Mouse (Mus musculus): ENCODE results near the gene Vmn2r84. TPM values are rescaled to one million over a fixed set of nuclear protein-coding genes. Genes with fewer than 3 reads are reported as not detected.
"Not testable (repeated sequence)": the region's sequence is repeated elsewhere in the genome, so short reads cannot be mapped to it uniquely, and the experiment has no call there.

The Vmn2r84 gene
- total RNA-seq, 1 experiment, result 0.04 TPM

DNA sequence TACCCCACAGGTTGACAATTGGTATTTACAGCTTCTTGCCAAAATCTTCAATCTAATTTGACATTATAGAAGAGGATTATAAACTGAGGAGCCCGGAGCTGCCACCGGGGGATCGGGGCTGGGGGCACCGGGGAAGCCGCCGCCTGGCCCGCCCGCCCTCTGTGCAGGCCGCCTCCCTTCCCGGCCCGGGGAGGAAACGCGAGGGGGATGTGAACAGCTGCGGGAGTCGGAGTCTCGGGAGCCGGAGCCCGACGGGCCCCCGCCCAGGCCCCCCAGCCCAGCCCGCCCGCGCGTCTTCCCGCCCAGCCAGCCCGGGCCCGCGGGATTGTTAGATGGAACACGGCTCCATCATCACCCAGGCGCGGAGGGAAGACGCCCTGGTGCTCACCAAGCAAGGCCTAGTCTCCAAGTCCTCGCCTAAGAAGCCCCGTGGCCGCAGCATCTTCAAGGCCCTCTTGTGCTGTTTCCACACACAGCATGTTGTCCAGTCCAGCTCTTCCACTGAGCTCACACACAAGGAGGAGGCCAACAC is 18.1 kb upstream of the Vmn2r84 start:
- H3K4me3 ChIP-seq (ENCODE audit: insufficient read depth in 1 of 2, low read depth in 1 of 2, low read length in 2 of 2, poor library complexity in 1 of 2, severe bottlenecking in 1 of 2), result peak overlapping the region; percentile 39 to 53; a peak in 3 of 4 replicates
- H3K27ac ChIP-seq (ENCODE audit: insufficient read depth, low read depth, low read length, poor library complexity, severe bottlenecking); DNase-seq (ENCODE audit: low read depth, low spot score); H3K36me3 ChIP-seq (ENCODE audit: control insufficient read depth, insufficient read depth, low read length, poor library complexity, severe bottlenecking); H3K9me3 ChIP-seq (ENCODE audit: control insufficient read depth, insufficient read depth, low read depth, low read length); H3K9ac ChIP-seq (ENCODE audit: insufficient read depth, low read depth, low read length, poor library complexity, severe bottlenecking); in situ Hi-C loops (cut with MboI; ENCODE audit: low sequenced_read_pairs in 2 of 2, unreplicated experiment in 2 of 2); H3K4me1 ChIP-seq (ENCODE audit: control insufficient read depth in 2 of 2, insufficient read depth in 2 of 2, low read length in 2 of 2, poor library complexity in 1 of 2): not testable (repeated sequence)

DNA sequence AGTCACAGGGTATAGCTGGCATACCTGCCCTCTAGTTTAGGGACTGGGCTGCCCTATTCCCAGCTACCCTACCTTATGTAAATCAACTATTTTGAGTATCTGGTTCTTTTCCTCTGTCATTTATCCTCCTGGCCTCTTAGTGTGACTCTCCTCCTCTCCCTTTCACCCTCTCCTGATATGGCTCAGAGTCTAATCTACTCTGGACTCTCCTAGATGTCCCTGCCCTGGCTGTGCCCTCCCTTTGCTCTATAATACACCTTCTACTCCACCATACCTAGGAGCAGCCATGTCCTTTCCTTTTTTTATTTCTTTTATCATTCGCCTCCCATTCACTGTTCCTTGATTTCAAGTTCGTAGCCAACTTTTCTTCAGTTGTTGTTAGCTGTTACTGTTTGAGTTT is 19.0 kb downstream of the Vmn2r84 start:
- H3K27ac ChIP-seq (ENCODE audit: insufficient read depth, low read depth, low read length, poor library complexity, severe bottlenecking), result no peak overlapping the region
- in situ Hi-C loops (cut with MboI; ENCODE audit: low sequenced_read_pairs in 2 of 2, unreplicated experiment in 2 of 2), result no loop called here
- H3K36me3 ChIP-seq (ENCODE audit: control insufficient read depth, insufficient read depth, low read length, poor library complexity, severe bottlenecking), result no peaks in the 10 kb centered on the region
- no peaks in the 10 kb centered on the region for H3K4me1 ChIP-seq (ENCODE audit: control insufficient read depth in 2 of 2, insufficient read depth in 2 of 2, low read length in 2 of 2, poor library complexity in 1 of 2)
- no peaks in the 10 kb centered on the region for H3K9me3 ChIP-seq (ENCODE audit: control insufficient read depth, insufficient read depth, low read depth, low read length)
- no peak overlapping the region for H3K4me3 ChIP-seq (ENCODE audit: insufficient read depth in 1 of 2, low read depth in 1 of 2, low read length in 2 of 2, poor library complexity in 1 of 2, severe bottlenecking in 1 of 2)
- no peak for DNase-seq (ENCODE audit: low read depth, low spot score)
- TF ChIP-seq HCFC1 (IDR thresholded peaks at IDR 0.05; ENCODE audit: borderline replicate concordance, insufficient read depth, low read length) (no peak), ZC3H11A (IDR thresholded peaks at IDR 0.05; ENCODE audit: borderline replicate concordance, low read depth, low read length) (no peak), ZNF384 (IDR thresholded peaks at IDR 0.05; ENCODE audit: low read depth, low read length) (no peak), CHD2 (IDR thresholded peaks at IDR 0.05; ENCODE audit: low read depth, low read length) (no peak), MAFK (IDR thresholded peaks at IDR 0.05; ENCODE audit: insufficient read depth, low read depth, low read length) (no peak)
- no peak overlapping the region for H3K9ac ChIP-seq (ENCODE audit: insufficient read depth, low read depth, low read length, poor library complexity, severe bottlenecking)

DNA sequence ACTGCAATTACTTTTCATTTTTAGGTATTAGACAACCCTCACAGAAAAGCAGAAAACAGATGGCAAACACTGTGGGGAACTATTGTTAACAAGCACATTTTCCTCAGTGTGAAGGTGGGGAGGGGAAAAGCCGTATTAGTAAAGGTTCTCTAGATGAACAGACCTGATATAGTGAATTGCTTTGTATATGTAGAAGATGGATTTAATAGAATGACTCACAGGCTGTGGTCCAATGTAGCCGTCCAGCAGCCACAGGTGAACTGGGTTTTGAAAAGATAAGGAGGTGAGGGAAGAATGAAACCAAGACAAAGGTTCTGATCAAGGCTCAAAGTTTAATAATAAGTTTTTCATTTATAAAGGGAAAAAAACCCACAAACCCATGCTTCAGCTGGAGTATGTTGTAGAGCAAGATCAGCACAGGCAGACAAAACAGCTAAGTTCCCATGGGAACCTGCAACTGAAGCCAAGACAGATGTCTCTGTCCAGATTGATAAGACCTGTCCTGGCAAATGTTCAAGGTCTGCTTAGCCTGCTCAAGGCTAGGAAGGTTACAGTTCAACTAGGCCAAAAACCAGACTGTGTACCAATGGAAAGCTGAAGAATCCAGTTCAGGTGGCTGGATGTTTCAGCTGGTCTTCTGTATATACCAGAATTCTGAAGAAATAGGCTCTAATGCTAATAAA is 21.5 kb downstream of the Vmn2r84 start:
- H3K27ac ChIP-seq (ENCODE audit: insufficient read depth, low read depth, low read length, poor library complexity, severe bottlenecking), result no peak overlapping the region
- no peaks in the 10 kb centered on the region for H3K36me3 ChIP-seq (ENCODE audit: control insufficient read depth, insufficient read depth, low read length, poor library complexity, severe bottlenecking)
- no peak overlapping the region for H3K4me3 ChIP-seq (ENCODE audit: insufficient read depth in 1 of 2, low read depth in 1 of 2, low read length in 2 of 2, poor library complexity in 1 of 2, severe bottlenecking in 1 of 2)
- H3K9ac ChIP-seq (ENCODE audit: insufficient read depth, low read depth, low read length, poor library complexity, severe bottlenecking), result no peak overlapping the region
- H3K9me3 ChIP-seq (ENCODE audit: control insufficient read depth, insufficient read depth, low read depth, low read length), result no peaks in the 10 kb centered on the region
- no peak for DNase-seq (ENCODE audit: low read depth, low spot score)
- no peaks in the 10 kb centered on the region for H3K4me1 ChIP-seq (ENCODE audit: control insufficient read depth in 2 of 2, insufficient read depth in 2 of 2, low read length in 2 of 2, poor library complexity in 1 of 2)
- in situ Hi-C loops (cut with MboI; ENCODE audit: low sequenced_read_pairs in 2 of 2, unreplicated experiment in 2 of 2), result no loop called here
- no peak for TF ChIP-seq MAFK (IDR thresholded peaks at IDR 0.05; ENCODE audit: insufficient read depth, low read depth, low read length)
- TF ChIP-seq HCFC1 (IDR thresholded peaks at IDR 0.05; ENCODE audit: borderline replicate concordance, insufficient read depth, low read length), result no peak
- no peak for TF ChIP-seq CHD2 (IDR thresholded peaks at IDR 0.05; ENCODE audit: low read depth, low read length)
- TF ChIP-seq ZC3H11A (IDR thresholded peaks at IDR 0.05; ENCODE audit: borderline replicate concordance, low read depth, low read length), result no peak
- TF ChIP-seq ZNF384 (IDR thresholded peaks at IDR 0.05; ENCODE audit: low read depth, low read length), result no peak

DNA sequence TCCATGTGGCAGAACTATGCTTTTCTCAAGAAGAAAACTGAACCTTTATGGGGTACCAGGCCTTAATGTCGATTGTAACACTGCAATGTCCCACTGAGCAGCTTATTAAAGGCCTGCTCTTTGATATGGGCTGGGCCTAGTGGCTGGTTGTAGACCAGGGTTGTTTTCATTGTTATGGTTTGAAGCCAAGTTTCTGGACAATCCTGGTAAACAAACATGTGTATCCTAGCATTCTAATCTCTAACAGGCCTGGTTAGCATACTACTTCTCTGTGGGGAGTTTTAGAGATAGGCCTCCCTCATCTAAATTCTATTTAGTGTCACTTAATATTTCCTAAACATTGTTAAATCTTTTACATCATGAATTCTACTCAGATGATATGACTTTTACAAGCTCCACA is 22.5 kb downstream of the Vmn2r84 start:
- in situ Hi-C loops (cut with MboI; ENCODE audit: low sequenced_read_pairs in 2 of 2, unreplicated experiment in 2 of 2), result no loop called here
- Histone ChIP-seq H3K9me3 (ENCODE audit: control insufficient read depth, insufficient read depth, low read depth, low read length) (no peaks in the 10 kb centered on the region), H3K9ac (ENCODE audit: insufficient read depth, low read depth, low read length, poor library complexity, severe bottlenecking) (no peak overlapping the region), H3K36me3 (ENCODE audit: control insufficient read depth, insufficient read depth, low read length, poor library complexity, severe bottlenecking) (no peaks in the 10 kb centered on the region), H3K4me1 (ENCODE audit: control insufficient read depth in 2 of 2, insufficient read depth in 2 of 2, low read length in 2 of 2, poor library complexity in 1 of 2) (no peaks in the 10 kb centered on the region), H3K27ac (ENCODE audit: insufficient read depth, low read depth, low read length, poor library complexity, severe bottlenecking) (no peak overlapping the region), H3K4me3 (ENCODE audit: insufficient read depth in 1 of 2, low read depth in 1 of 2, low read length in 2 of 2, poor library complexity in 1 of 2, severe bottlenecking in 1 of 2) (no peak overlapping the region)
- TF ChIP-seq CHD2 (IDR thresholded peaks at IDR 0.05; ENCODE audit: low read depth, low read length), result no peak
- no peak for TF ChIP-seq MAFK (IDR thresholded peaks at IDR 0.05; ENCODE audit: insufficient read depth, low read depth, low read length)
- TF ChIP-seq ZNF384 (IDR thresholded peaks at IDR 0.05; ENCODE audit: low read depth, low read length), result no peak
- TF ChIP-seq HCFC1 (IDR thresholded peaks at IDR 0.05; ENCODE audit: borderline replicate concordance, insufficient read depth, low read length), result no peak
- TF ChIP-seq ZC3H11A (IDR thresholded peaks at IDR 0.05; ENCODE audit: borderline replicate concordance, low read depth, low read length), result no peak
- no peak for DNase-seq (ENCODE audit: low read depth, low spot score)

Measured in ES-E14 (cell line).